Mouse (Mus musculus) mammary gland, adult 2 months (tissue): Measurements from ENCODE around the gene Olfr994. TPM values are rescaled to one million over a fixed set of nuclear protein-coding genes. Genes with fewer than 3 reads are reported as not detected.

Experiments
- polyA plus RNA-seq: library from polyadenylated mRNA; depleted of rRNA; stranded (reverse); fragments of >200 nt; gene quantifications from 2 replicates; pipeline ENCODE4 v1.2.3, GENCODE M21; 2012; ENCODE audit warnings: low replicate concordance; rRNA removed

Olfr994 gene
- not detected in 2 replicates for polyA plus RNA-seq

GRCm38 (mm10) chr2:85436351-85436750 is at the start of gene Olfr994:
TSS of gene Olfr994 (minus strand) at chr2:85436451.

GRCm38 (mm10) chr2:85443539-85443938 is 7.3 kb upstream of the Olfr994 start, which contains the start of gene Olfr995:
TSS of gene Olfr995 (minus strand) at chr2:85443639.

GRCm38 (mm10) chr2:85414777-85415176 is 21.5 kb downstream of the Olfr994 start, which contains the start of gene Olfr993:
TSS of gene Olfr993 (minus strand) at chr2:85414877.

GRCm38 (mm10) chr2:85409369-85409768 is 26.9 kb downstream of the Olfr994 start, which contains the start of gene Olfr992:
TSS of gene Olfr992 (minus strand) at chr2:85409469.

Other genes starting within 250 kb of the Olfr994 start
- gene Lrrc55, start 239.3 kb downstream of the Olfr994 start, polyA plus RNA-seq, result 0.68 and 0.70 TPM in 2 replicates
- not detected in 2 replicates for gene Olfr987, start 97.1 kb downstream of the Olfr994 start, polyA plus RNA-seq
- gene Olfr988, start 73.2 kb downstream of the Olfr994 start, polyA plus RNA-seq, result not detected in 2 replicates
- gene Olfr992, start 27.0 kb downstream of the Olfr994 start, polyA plus RNA-seq, result not detected in 2 replicates
- not detected in 2 replicates for gene Olfr993, start 21.6 kb downstream of the Olfr994 start, polyA plus RNA-seq
- not detected in 2 replicates for gene Olfr995, start 7.2 kb upstream of the Olfr994 start, polyA plus RNA-seq
- 0.43 TPM in 1 of 2 replicates, not detected in the other for gene 4833423E24Rik, start 82.6 kb upstream of the Olfr994 start, polyA plus RNA-seq
- not detected in 2 replicates for gene Olfr996, start 142.8 kb upstream of the Olfr994 start, polyA plus RNA-seq
- not detected in 2 replicates for gene Olfr998, start 152.5 kb upstream of the Olfr994 start, polyA plus RNA-seq
- gene Olfr1000, start 175.5 kb upstream of the Olfr994 start, polyA plus RNA-seq, result not detected in 2 replicates
- not detected in 2 replicates for gene Olfr1002, start 214.3 kb upstream of the Olfr994 start, polyA plus RNA-seq
- gene Olfr154, start 228.0 kb upstream of the Olfr994 start, polyA plus RNA-seq, result not detected in 2 replicates
- gene Olfr1006, start 242.3 kb upstream of the Olfr994 start, polyA plus RNA-seq, result not detected in 2 replicates